Mouse (Mus musculus) myocyte (in vitro differentiated cells): ENCODE data around the gene Rbm34. TPM values are rescaled to one million over a fixed set of nuclear protein-coding genes. Genes with fewer than 3 reads are reported as not detected.
A peak's percentile ranks its signal among the peaks of the same experiment; 100 is the strongest.

Experiments
- H3K27me3 ChIP-seq: one replicate; pipeline ENCODE4 v1.6.1; 2011; ENCODE audit not compliant: control insufficient read depth, insufficient read depth, insufficient read length
- H3K36me3 ChIP-seq: one replicate; pipeline ENCODE4 v1.6.1; 2011; ENCODE audit not compliant: control insufficient read depth, insufficient read depth
- H3K4me2 ChIP-seq: one replicate; pipeline ENCODE4 v1.6.1; 2011; ENCODE audit warnings: low read depth, control low read depth
- H3K4me3 ChIP-seq: one replicate; pipeline ENCODE4 v1.5.1; 2011; ENCODE audit warnings: mild to moderate bottlenecking, control low read depth, moderate library complexity
- H3K79me2 ChIP-seq: one replicate; pipeline ENCODE4 v1.6.1; 2011; ENCODE audit not compliant: control insufficient read depth, insufficient read depth
- H3ac ChIP-seq: one replicate; pipeline ENCODE4 v1.6.1; 2011; ENCODE audit not compliant: control insufficient read depth, insufficient read length
- CEBPB ChIP-seq: IDR thresholded peaks from 2 replicates; pipeline ENCODE4 v1.6.1; 2011; ENCODE audit warnings: mild to moderate bottlenecking, moderate library complexity; ENCODE audit not compliant: poor library complexity, insufficient read depth, severe bottlenecking
- E2F4 ChIP-seq: IDR thresholded peaks from one replicate; pipeline ENCODE4 v1.6.1; 2011; ENCODE audit warnings: mild to moderate bottlenecking, control low read depth, moderate library complexity; ENCODE audit not compliant: insufficient read depth
- MAX ChIP-seq: IDR thresholded peaks from one replicate; pipeline ENCODE4 v1.6.1; 2011; ENCODE audit warnings: low read depth, mild to moderate bottlenecking, control low read depth
- MYOD1 ChIP-seq, 3 experiments: IDR thresholded peaks; one replicate each; pipeline ENCODE4 v1.6.1; 2011; ENCODE audit warnings: control low read depth in 2 of 3, low read depth in 2 of 3, mild to moderate bottlenecking in 2 of 3, moderate library complexity in 1 of 3; ENCODE audit not compliant: insufficient read length in 2 of 3, control insufficient read depth in 1 of 3
- MYOG ChIP-seq, 3 experiments: IDR thresholded peaks; one replicate each; pipeline ENCODE4 v1.6.1; 2011; ENCODE audit warnings: control low read depth in 2 of 3, low read depth in 2 of 3, mild to moderate bottlenecking in 2 of 3; ENCODE audit not compliant: insufficient read length in 2 of 3, control insufficient read depth in 1 of 3, insufficient read depth in 1 of 3
- POLR2A ChIP-seq: IDR thresholded peaks from one replicate; pipeline ENCODE4 v1.6.1; 2011; ENCODE audit warnings: low read depth, mild to moderate bottlenecking, control low read depth, moderate library complexity; ENCODE audit not compliant: insufficient read length
- POLR2AphosphoS2 ChIP-seq: IDR thresholded peaks from one replicate; pipeline ENCODE4 v1.6.1; 2011; ENCODE audit warnings: low read depth, control low read depth; ENCODE audit not compliant: insufficient read length
- REST ChIP-seq: IDR thresholded peaks from one replicate; pipeline ENCODE4 v1.6.1; 2011; ENCODE audit warnings: mild to moderate bottlenecking, control low read depth, moderate library complexity; ENCODE audit not compliant: insufficient read depth, insufficient read length
- SRF ChIP-seq: IDR thresholded peaks from one replicate; pipeline ENCODE4 v1.6.1; 2011; ENCODE audit warnings: low read depth; ENCODE audit not compliant: control insufficient read depth, insufficient read length
- TCF12 ChIP-seq: IDR thresholded peaks from one replicate; pipeline ENCODE4 v1.6.1; 2011; ENCODE audit warnings: mild to moderate bottlenecking, control low read depth; ENCODE audit not compliant: poor library complexity, insufficient read depth, severe bottlenecking
- TCF3 ChIP-seq: IDR thresholded peaks from one replicate; pipeline ENCODE4 v1.6.1; 2011; ENCODE audit warnings: low read depth, control low read depth; ENCODE audit not compliant: insufficient read length
- USF1 ChIP-seq: IDR thresholded peaks from one replicate; pipeline ENCODE4 v1.6.1; 2011; ENCODE audit warnings: low read depth, mild to moderate bottlenecking, control low read depth, moderate library complexity
- polyA plus RNA-seq: library from polyadenylated mRNA; unstranded; fragments of >200 nt; fragmentation: generic; extraction: Trizol; gene quantifications from one replicate; pipeline ENCODE4 v1.2.1, GENCODE M21; 2012; ENCODE audit warnings: missing spikeins

Gene Rbm34
- polyA plus RNA-seq, 1 experiment: 4.9 TPM

DNA sequence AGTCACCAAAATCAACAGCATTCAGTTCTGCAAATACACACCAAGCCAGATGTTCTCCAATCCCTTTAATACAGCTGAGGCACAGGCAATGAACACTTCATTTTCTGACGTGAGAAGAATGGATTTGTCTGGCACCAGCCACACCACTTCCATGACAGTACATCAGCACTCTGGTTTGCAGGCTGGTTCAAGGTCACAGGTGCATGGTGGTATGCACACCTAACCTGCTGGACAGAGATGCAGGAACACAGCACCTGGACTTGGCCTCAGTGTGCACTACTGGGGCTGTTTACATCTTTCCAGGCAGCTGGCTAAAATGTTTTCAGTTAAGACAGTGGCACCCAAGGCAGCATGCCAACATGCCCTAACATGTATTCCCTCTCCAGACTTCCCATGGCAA lies 38.2 kb downstream of the Rbm34 start:
- Histone ChIP-seq H3K79me2 (peaks cover 19% of the 10 kb centered on the region), H3ac (no peak overlapping the region), H3K36me3 (peaks cover 49% of the 10 kb centered on the region), H3K4me3 (no peak overlapping the region), H3K4me2 (no peak overlapping the region), H3K27me3 (no peaks in the 10 kb centered on the region)
- TF ChIP-seq POLR2A (peak; percentile 17), TCF12 (no peak), POLR2AphosphoS2 (peak; percentile 48), MYOD1 (IDR thresholded peaks at IDR 0.05; ENCODE audit: control insufficient read depth in 1 of 3, insufficient read length in 2 of 3, low read depth in 2 of 3) (no peak)

DNA sequence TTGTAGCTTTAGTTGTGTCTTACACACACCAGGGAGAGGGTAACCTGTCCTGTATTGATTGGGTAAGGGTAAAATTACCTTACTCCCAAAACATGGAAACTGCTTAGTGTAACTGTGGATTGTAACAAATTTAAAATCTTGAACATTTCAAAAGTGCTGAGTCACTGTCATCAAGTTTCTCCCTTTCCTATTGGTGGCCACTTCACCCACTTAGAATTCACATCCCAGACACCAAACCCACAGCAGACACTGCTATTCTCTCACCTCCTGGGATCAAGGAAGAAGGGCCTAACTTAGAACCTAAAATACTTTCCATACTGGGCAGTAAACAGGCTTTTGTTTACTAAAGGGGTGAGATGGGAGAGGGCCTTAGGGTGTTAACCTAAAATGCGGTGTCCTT lies 38.6 kb downstream of the Rbm34 start:
- Histone ChIP-seq H3K4me2 (no peak overlapping the region), H3K79me2 (peaks cover 19% of the 10 kb centered on the region), H3K4me3 (no peak overlapping the region), H3ac (no peak overlapping the region), H3K27me3 (no peaks in the 10 kb centered on the region), H3K36me3 (peaks cover 45% of the 10 kb centered on the region)
- no peak for TF ChIP-seq POLR2AphosphoS2
- no peak for TF ChIP-seq TCF3
- TF ChIP-seq TCF12: no peak

DNA sequence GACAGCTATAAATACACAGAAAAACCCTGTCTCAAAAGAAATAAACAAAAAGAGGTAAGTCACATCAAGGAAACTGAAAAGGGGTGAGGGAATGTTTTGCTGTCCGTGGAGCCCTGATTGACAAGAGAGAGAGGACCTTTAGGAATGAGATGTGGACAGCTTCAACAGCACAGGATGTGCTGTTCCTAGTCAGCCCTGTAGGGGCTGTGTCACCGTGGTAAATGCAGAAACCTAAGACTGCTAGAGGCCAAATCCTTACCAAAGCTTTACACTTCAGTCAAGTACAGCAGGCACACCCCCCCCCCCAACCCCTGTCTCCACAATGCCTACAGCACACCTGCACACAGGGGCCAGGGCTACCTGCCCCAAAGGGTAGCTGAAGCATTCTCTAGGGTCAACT lies 39.2 kb downstream of the Rbm34 start:
- no peak overlapping the region for H3ac ChIP-seq
- no peak overlapping the region for H3K4me3 ChIP-seq
- H3K4me2 ChIP-seq: no peak overlapping the region
- no peaks in the 10 kb centered on the region for H3K27me3 ChIP-seq
- H3K79me2 ChIP-seq: peaks cover 18% of the 10 kb centered on the region
- TF ChIP-seq CEBPB (no peak), TCF12 (no peak), MYOG (IDR thresholded peaks at IDR 0.05; ENCODE audit: control insufficient read depth in 1 of 3, insufficient read depth in 1 of 3, insufficient read length in 2 of 3, low read depth in 2 of 3) (no peak), TCF3 (no peak), E2F4 (no peak), USF1 (no peak), MYOD1 (IDR thresholded peaks at IDR 0.05; ENCODE audit: control insufficient read depth in 1 of 3, insufficient read length in 2 of 3, low read depth in 2 of 3) (no peak), MAX (no peak), SRF (no peak), POLR2AphosphoS2 (no peak), REST (no peak), POLR2A (no peak)
- H3K36me3 ChIP-seq: peaks cover 42% of the 10 kb centered on the region

- Histone ChIP-seq H3K27me3 (no peaks in the 10 kb centered on the region), H3ac (no peak overlapping the region), H3K36me3 (peaks cover 34% of the 10 kb centered on the region), H3K4me3 (no peak overlapping the region), H3K4me2 (no peak overlapping the region), H3K79me2 (no peaks in the 10 kb centered on the region)
- TF ChIP-seq POLR2AphosphoS2: peak; percentile 60
- TF ChIP-seq POLR2A: no peak
These were observed 41.2 kb downstream of the Rbm34 start for GRCm38 (mm10) chr8:126929607-126930161.

DNA sequence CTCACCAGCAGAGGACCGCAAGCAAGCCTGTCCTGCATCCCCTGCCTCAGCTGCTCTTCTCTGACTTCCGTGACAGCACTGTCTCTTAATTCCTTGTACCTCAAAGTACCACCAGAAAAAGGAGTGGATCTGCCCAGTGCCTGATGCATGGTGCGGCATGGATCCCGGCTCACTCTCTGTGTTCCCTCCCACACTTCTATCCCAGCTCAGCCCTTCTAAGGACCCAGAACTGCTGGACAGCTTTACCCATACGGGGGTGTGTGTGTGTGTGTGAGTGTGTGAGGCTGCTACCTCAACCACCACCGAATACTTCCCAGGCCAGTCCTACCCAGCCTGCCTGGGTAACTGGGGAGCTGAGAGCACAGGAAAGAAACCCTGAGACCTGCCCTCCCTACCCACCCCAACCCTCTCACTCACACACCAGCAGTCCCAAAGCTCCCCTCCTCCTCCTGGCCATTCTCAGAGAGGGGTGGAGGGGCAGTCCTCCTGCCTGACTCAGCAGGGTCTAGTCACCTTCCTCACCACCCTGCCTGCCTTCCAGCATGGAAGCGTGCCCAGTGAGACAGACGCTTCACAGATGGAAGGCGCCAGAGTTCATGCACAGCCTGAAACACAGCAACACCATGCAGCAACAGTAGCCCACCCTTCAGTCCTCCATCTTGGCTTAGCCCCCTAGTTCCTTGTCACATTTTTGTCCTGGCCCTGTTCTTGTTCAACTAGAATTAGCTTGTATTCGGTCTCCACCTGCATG lies 41.9 kb downstream of the Rbm34 start:
- TF ChIP-seq POLR2AphosphoS2: peak; percentile 22
- no peak for TF ChIP-seq TCF3
- TF ChIP-seq POLR2A: no peak
- no peak for TF ChIP-seq CEBPB
- TF ChIP-seq SRF: no peak
- Histone ChIP-seq H3ac (no peak overlapping the region), H3K4me3 (no peak overlapping the region), H3K36me3 (peaks cover 29% of the 10 kb centered on the region), H3K79me2 (no peaks in the 10 kb centered on the region), H3K4me2 (no peak overlapping the region), H3K27me3 (no peaks in the 10 kb centered on the region)

- peaks cover 20% of the 10 kb centered on the region for H3K36me3 ChIP-seq
These were observed 42.8 kb downstream of the Rbm34 start for GRCm38 (mm10) chr8:126928028-126928427.

More at GRCm38 (mm10) chr8:126928028-126928427, 42.8 kb downstream of the Rbm34 start:
- Histone ChIP-seq H3K79me2 (no peaks in the 10 kb centered on the region), H3K4me2 (no peak overlapping the region), H3ac (no peak overlapping the region), H3K4me3 (no peak overlapping the region), H3K27me3 (no peaks in the 10 kb centered on the region)
- TF ChIP-seq MYOG (IDR thresholded peaks at IDR 0.05; ENCODE audit: control insufficient read depth in 1 of 3, insufficient read depth in 1 of 3, insufficient read length in 2 of 3, low read depth in 2 of 3) (peak in 1 of 3 experiments; percentile 45), MYOD1 (IDR thresholded peaks at IDR 0.05; ENCODE audit: control insufficient read depth in 1 of 3, insufficient read length in 2 of 3, low read depth in 2 of 3) (peak in 1 of 3 experiments; percentile 72), CEBPB (no peak), POLR2AphosphoS2 (peak; percentile 36)
